Mouse (Mus musculus): ENCODE data around the gene Btbd7. TPM values are rescaled to one million over a fixed set of nuclear protein-coding genes. Genes with fewer than 3 reads are reported as not detected.

Btbd7 gene
- polyA plus RNA-seq, 2 experiments, result 23.0 to 25.4 TPM

DNA sequence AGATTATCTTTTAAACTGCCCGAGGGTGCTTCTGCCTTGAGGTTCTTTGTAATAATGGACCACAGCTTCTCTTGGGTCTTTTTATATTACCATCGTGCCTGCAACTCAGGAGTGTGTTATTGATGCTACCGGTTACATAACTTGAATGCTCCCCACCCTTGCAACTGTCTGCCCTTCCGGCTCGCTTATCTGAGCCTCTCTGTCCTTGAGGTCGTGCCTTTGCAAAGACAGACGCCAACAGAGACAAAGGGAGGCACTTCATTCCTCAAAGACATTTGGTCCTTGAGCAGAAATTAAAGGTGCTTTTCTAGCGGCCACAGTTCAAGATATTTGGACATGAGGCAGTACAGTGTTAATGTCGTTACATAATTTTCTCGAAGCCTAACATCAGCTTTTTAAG, 9.1 kb upstream of the Btbd7 start:
- ATAC-seq (ENCODE audit: low FRiP score, low read depth), result no peak
- no peak overlapping the region for H3K9ac ChIP-seq (ENCODE audit: low read depth, low read length, severe bottlenecking)
- H3K4me1 ChIP-seq (ENCODE audit: control insufficient read depth, insufficient read depth, low read length), result no peaks in the 10 kb centered on the region
- H3K36me3 ChIP-seq (ENCODE audit: control insufficient read depth, insufficient read depth, low read length), result no peaks in the 10 kb centered on the region
- H3K9me3 ChIP-seq (ENCODE audit: control insufficient read depth, low read length), result no peaks in the 10 kb centered on the region
- no peak overlapping the region for H3K27ac ChIP-seq (replicated peaks; ENCODE audit: low read depth, low read length)
- H3K4me2 ChIP-seq (replicated peaks; ENCODE audit: low read depth, low read length, severe bottlenecking), result no peak overlapping the region
- H3K27me3 ChIP-seq (ENCODE audit: control insufficient read depth, insufficient read depth, low read length), result no peaks in the 10 kb centered on the region
- no peak for TF ChIP-seq POLR2A (IDR thresholded peaks at IDR 0.05; ENCODE audit: borderline replicate concordance, extremely low read depth, insufficient read depth, insufficient read length)
- no peak for DNase-seq (ENCODE audit: low spot score)
- WGBS, result 77% methylated on average over 10 of the region's 10 CpGs
- H3K4me3 ChIP-seq (replicated peaks; ENCODE audit: low read length), result no peak overlapping the region

DNA sequence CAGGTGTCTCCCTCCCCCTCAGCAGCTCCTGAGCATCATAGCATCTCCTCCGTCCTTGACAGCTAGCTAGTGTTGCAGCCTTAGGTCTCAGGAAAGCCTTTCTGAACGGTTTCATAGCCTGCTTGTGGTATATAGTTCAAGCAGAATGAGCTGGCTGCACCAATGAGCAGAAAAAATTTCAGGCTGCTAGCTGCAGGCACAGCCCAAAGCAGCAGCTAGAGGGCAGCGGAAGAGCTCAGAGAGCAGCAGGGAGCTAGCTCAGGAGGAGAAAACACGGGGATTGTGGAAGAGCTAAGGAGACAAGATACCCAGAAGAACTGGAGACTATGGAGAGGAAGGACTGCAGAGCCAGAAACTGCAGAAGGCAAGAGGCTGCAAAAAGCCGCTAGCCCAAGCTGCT, 7.5 kb upstream of the Btbd7 start:
- no peak overlapping the region for H3K27ac ChIP-seq (replicated peaks; ENCODE audit: low read depth, low read length)
- no peak for TF ChIP-seq POLR2A (IDR thresholded peaks at IDR 0.05; ENCODE audit: borderline replicate concordance, extremely low read depth, insufficient read depth, insufficient read length)
- H3K36me3 ChIP-seq (ENCODE audit: control insufficient read depth, insufficient read depth, low read length), result no peaks in the 10 kb centered on the region
- no peak for ATAC-seq (ENCODE audit: low FRiP score, low read depth)
- DNase-seq (ENCODE audit: low spot score), result peak; percentile 7
- no peaks in the 10 kb centered on the region for H3K27me3 ChIP-seq (ENCODE audit: control insufficient read depth, insufficient read depth, low read length)
- no peaks in the 10 kb centered on the region for H3K4me1 ChIP-seq (ENCODE audit: control insufficient read depth, insufficient read depth, low read length)
- no peak overlapping the region for H3K4me3 ChIP-seq (replicated peaks; ENCODE audit: low read length)
- H3K4me2 ChIP-seq (replicated peaks; ENCODE audit: low read depth, low read length, severe bottlenecking), result no peak overlapping the region
- H3K9me3 ChIP-seq (ENCODE audit: control insufficient read depth, low read length), result no peaks in the 10 kb centered on the region
- 24% methylated on average over 5 of the region's 5 CpGs for WGBS
- no peak overlapping the region for H3K9ac ChIP-seq (ENCODE audit: low read depth, low read length, severe bottlenecking)

DNA sequence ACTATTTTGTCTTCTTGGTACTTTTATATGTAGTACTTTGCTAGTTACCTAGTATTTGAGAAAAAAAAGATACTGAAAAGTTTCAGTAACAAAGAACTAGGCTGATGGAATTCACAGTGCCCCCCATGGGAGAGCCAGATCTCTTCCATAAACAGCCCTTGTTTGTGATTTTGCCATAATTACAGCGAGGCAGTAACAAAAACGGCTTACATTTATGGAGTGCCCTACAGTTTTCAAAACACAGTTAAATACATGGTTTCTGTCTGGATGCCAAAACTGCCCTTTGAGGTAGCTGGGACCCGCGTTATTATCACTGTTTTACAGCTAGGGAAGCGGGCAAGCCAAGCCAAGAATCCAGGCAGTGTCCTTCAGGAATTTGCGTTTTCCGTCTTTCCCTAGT, 630 bp upstream of the Btbd7 start:
- peak overlapping the region; percentile 60 for H3K9ac ChIP-seq (ENCODE audit: low read depth, low read length, severe bottlenecking)
- DNase-seq (ENCODE audit: low spot score) (peak; percentile 65), ATAC-seq (ENCODE audit: low FRiP score, low read depth) (no peak)
- H3K36me3 ChIP-seq (ENCODE audit: control insufficient read depth, insufficient read depth, low read length), result no peaks in the 10 kb centered on the region
- WGBS, result 10% methylated on average over 7 of the region's 7 CpGs
- no peaks in the 10 kb centered on the region for H3K27me3 ChIP-seq (ENCODE audit: control insufficient read depth, insufficient read depth, low read length)
- TF ChIP-seq POLR2A (IDR thresholded peaks at IDR 0.05; ENCODE audit: borderline replicate concordance, extremely low read depth, insufficient read depth, insufficient read length), result no peak
- H3K4me1 ChIP-seq (ENCODE audit: control insufficient read depth, insufficient read depth, low read length), result peaks cover 12% of the 10 kb centered on the region; the same call in 1 of the 2 replicates
- peak overlapping the region; percentile 88 for H3K27ac ChIP-seq (replicated peaks; ENCODE audit: low read depth, low read length)
- no peaks in the 10 kb centered on the region for H3K9me3 ChIP-seq (ENCODE audit: control insufficient read depth, low read length)
- H3K4me2 ChIP-seq (replicated peaks; ENCODE audit: low read depth, low read length, severe bottlenecking), result peak overlapping the region; percentile 52
- peak overlapping the region; percentile 95 for H3K4me3 ChIP-seq (replicated peaks; ENCODE audit: low read length)

DNA sequence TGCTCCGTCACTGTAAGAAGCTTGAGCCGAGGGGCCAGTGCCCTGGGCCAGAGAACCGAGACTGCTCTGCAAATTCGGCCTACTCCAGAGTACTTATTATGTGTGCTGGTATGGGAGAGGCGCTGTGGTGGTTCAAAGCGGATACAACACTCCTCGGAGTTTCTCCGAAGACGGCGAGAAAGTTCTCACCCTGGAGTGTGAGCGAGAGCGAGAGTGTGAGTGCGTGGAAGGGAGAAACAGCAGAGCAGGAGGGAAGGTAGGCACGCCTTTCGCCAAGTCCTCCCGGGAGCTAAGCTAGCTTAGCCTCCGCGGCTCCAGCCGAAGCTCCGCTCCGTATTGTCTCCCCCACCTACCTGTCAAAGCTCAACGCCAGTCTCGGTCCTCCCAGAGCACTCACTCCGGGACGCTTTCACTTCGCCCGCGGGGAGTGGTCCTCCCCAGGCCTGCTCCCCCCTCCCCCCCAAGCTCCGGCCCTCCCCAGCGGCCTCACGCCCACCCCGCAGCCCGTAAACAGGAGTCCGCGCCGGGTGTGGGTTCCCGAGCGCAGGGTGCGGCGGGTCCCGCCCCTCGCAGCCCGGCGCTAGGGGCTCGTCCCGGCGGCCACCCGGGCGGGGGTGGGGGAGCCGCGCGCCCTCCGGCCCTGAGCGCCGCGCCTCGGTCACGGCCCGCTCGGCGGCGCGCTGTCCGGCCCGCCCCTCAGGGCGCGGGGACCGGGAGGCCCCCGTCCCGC, 805 bp downstream of the Btbd7 start:
- H3K4me3 ChIP-seq (replicated peaks; ENCODE audit: low read length), result peak overlapping the region; percentile 95
- H3K9me3 ChIP-seq (ENCODE audit: control insufficient read depth, low read length), result no peaks in the 10 kb centered on the region
- peak; percentile 26 for DNase-seq (ENCODE audit: low spot score)
- peaks cover 12% of the 10 kb centered on the region; the same call in 1 of the 2 replicates for H3K4me1 ChIP-seq (ENCODE audit: control insufficient read depth, insufficient read depth, low read length)
- H3K36me3 ChIP-seq (ENCODE audit: control insufficient read depth, insufficient read depth, low read length), result no peaks in the 10 kb centered on the region
- H3K4me2 ChIP-seq (replicated peaks; ENCODE audit: low read depth, low read length, severe bottlenecking), result peak overlapping the region; percentile 69
- 1% methylated on average over 36 of the region's 70 CpGs for WGBS
- peak; percentile 66 for ATAC-seq (ENCODE audit: low FRiP score, low read depth)
- H3K27me3 ChIP-seq (ENCODE audit: control insufficient read depth, insufficient read depth, low read length), result no peaks in the 10 kb centered on the region
- H3K9ac ChIP-seq (ENCODE audit: low read depth, low read length, severe bottlenecking), result peak overlapping the region; percentile 97
- H3K27ac ChIP-seq (replicated peaks; ENCODE audit: low read depth, low read length), result peak overlapping the region; percentile 97
- TF ChIP-seq POLR2A (IDR thresholded peaks at IDR 0.05; ENCODE audit: borderline replicate concordance, extremely low read depth, insufficient read depth, insufficient read length), result no peak

DNA sequence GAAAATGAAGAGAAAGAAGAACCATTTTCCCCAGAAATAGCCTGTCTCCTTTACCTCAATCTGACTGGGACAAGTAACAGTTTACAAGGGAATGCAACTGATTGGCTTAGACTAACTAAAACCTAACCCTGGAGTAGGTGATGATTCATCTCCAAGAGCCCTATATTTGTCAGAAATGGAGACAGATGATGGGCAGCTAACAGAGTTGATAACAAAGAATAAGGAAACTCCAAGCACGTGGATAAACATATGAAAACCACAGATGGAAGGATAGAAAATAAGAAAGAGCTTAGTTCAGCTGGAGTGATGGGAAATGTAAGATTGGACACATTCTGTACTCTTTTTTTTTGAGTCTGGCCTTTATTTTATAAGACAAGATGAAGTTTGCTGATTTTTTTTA, 7.7 kb downstream of the Btbd7 start:
- no peaks in the 10 kb centered on the region for H3K27me3 ChIP-seq (ENCODE audit: control insufficient read depth, insufficient read depth, low read length)
- H3K9me3 ChIP-seq (ENCODE audit: control insufficient read depth, low read length), result no peaks in the 10 kb centered on the region
- DNase-seq (ENCODE audit: low spot score) (no peak), ATAC-seq (ENCODE audit: low FRiP score, low read depth) (no peak)
- no peak overlapping the region for H3K27ac ChIP-seq (replicated peaks; ENCODE audit: low read depth, low read length)
- H3K4me2 ChIP-seq (replicated peaks; ENCODE audit: low read depth, low read length, severe bottlenecking), result no peak overlapping the region
- no peak for TF ChIP-seq POLR2A (IDR thresholded peaks at IDR 0.05; ENCODE audit: borderline replicate concordance, extremely low read depth, insufficient read depth, insufficient read length)
- H3K4me3 ChIP-seq (replicated peaks; ENCODE audit: low read length), result no peak overlapping the region
- H3K4me1 ChIP-seq (ENCODE audit: control insufficient read depth, insufficient read depth, low read length), result no peaks in the 10 kb centered on the region
- H3K9ac ChIP-seq (ENCODE audit: low read depth, low read length, severe bottlenecking), result no peak overlapping the region
- 88% methylated on average over 1 of the region's 1 CpGs for WGBS
- no peaks in the 10 kb centered on the region for H3K36me3 ChIP-seq (ENCODE audit: control insufficient read depth, insufficient read depth, low read length)
